Mouse (Mus musculus): ENCODE measurements around the gene Wee2.
A peak's percentile ranks its signal among the peaks of the same experiment; 100 is the strongest.

Wee2 gene

GRCm38 (mm10) chr6:40438936-40439335, at the start of gene Wee2:
Gene Wee2 (plus strand): TSS chr6:40439088.
- no peak for DNase-seq (ENCODE audit: low read depth)

DNA sequence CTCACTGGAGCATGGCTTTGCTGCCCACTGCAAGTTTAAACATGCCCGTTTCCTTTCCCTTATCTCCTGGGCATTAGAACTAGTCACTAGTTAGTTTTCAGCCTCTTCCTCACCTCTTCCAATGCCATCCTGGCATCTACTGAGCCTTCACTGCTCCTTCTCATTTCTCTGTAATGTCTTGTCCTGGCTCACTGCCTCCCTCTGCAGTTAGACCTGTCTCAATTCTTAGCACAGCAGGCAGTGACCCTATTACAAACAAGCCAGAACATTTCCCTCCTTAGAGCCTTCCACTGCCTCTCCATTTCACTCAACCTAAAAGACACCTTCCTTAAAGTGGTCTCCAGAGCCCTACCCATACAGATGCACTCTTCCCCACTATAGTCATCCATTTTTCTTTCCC, 47.9 kb upstream of the Wee2 start:
- no peak for DNase-seq (ENCODE audit: low read depth)

- peak; percentile 23 for DNase-seq (ENCODE audit: low read depth)
Observed at GRCm38 (mm10) chr6:40393213-40393612, 45.7 kb upstream of the Wee2 start.

GRCm38 (mm10) chr6:40402031-40402430, 36.9 kb upstream of the Wee2 start:
- no peak for DNase-seq (ENCODE audit: low read depth)

GRCm38 (mm10) chr6:40403640-40404285, 35.1 kb upstream of the Wee2 start:
- no peak for DNase-seq (ENCODE audit: low read depth)

- no peak for DNase-seq (ENCODE audit: low read depth)
Observed at GRCm38 (mm10) chr6:40411085-40411484, 27.8 kb upstream of the Wee2 start.

GRCm38 (mm10) chr6:40413046-40413445, 25.8 kb upstream of the Wee2 start:
- no peak for DNase-seq (ENCODE audit: low read depth)

DNA sequence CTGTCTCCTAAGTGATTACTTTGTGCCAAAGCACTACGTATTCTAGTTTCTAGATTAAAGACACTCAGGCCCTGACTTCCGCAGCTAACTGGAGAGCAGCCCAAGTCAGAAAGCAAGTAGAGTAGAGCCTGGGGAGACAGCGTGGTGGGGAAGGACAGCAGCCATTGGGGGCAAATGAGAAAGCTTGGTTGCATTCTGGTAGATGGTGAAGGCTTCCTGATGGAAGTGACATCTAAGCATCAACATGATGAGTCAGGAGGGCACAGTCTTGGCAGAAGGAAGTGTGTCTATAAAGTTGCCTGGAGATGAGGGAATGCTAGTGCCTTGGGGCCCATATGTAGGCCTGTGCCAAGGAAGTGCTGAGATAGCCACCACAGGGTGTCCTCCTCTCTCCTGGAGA, 25.3 kb upstream of the Wee2 start:
- no peak for DNase-seq (ENCODE audit: low read depth)

GRCm38 (mm10) chr6:40415799-40416198, 23.1 kb upstream of the Wee2 start:
- no peak for DNase-seq (ENCODE audit: low read depth)

- DNase-seq (ENCODE audit: low read depth) = no peak
Observed at GRCm38 (mm10) chr6:40418386-40418785, 20.5 kb upstream of the Wee2 start.

GRCm38 (mm10) chr6:40421099-40421498, 17.8 kb upstream of the Wee2 start:
- DNase-seq (ENCODE audit: low read depth) = no peak

DNA sequence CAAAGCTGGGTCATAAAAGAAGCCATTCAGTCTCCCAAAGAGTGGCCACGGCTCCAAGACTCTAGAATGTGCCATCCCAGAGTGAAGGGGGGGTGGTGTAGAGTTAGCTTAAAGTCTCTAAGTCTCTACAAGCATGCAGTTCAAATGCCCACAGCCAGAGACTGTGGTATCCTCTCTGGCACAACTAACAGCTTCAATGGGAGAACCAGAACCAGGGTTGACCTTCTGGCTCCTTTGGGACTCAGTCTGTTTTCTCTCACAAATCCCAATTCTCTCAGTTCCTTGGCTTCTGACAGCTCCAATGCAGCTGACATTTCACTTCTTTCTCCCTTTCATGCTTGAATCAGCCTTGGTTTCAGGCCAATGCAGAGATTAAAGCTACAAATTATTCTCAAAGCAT, 15.9 kb upstream of the Wee2 start:
- no peak for DNase-seq (ENCODE audit: low read depth)

GRCm38 (mm10) chr6:40423774-40424173, 15.1 kb upstream of the Wee2 start:
- no peak for DNase-seq (ENCODE audit: low read depth)

DNA sequence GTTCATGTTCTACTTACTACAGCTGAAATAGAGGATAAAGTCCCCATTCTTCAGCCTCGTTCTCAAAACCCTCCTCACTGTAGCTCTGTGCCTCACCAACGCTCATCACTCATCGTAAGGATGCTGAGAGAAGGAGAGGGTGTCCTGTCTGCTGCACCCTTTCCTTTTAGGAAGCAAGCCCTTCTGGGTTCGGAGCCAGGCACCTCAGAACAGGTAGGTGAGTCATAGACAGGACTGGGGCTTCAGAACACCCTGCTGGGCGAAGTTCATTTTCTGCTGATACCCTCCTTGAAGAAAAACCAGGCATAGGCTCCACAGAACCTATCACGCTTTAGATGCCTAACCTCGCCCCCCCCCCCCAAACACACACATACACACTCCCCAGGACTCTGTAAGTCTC, 11.4 kb upstream of the Wee2 start:
- no peak for DNase-seq (ENCODE audit: low read depth)

- no peak for DNase-seq (ENCODE audit: low read depth)
Observed at GRCm38 (mm10) chr6:40428696-40429095, 10.2 kb upstream of the Wee2 start.

- DNase-seq (ENCODE audit: low read depth) = no peak
Observed at GRCm38 (mm10) chr6:40429521-40429931, 9.4 kb upstream of the Wee2 start.

GRCm38 (mm10) chr6:40430251-40430650, 8.6 kb upstream of the Wee2 start:
- DNase-seq (ENCODE audit: low read depth) = no peak

DNA sequence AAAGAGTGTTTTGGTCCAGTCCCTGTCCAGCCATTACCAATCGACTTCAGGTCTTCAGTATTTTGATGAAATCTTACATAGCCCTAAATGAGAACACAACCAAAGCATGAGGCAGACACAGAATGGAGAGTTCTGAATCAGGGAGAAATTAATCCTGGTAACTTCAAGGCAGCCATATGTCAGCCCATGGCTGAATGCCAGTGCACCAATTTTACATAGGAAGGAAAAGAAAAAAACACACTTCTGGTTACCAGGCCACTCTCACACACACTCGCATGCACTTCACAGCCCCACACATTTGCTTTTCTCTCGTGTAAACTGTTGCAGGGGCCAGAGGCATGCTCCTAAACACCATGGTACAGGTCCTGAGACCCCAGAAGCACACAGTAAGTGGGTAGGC, 8.0 kb upstream of the Wee2 start:
- DNase-seq (ENCODE audit: low read depth) = no peak

- DNase-seq (ENCODE audit: low read depth) = no peak
Observed at GRCm38 (mm10) chr6:40431356-40431755, 7.5 kb upstream of the Wee2 start.

DNA sequence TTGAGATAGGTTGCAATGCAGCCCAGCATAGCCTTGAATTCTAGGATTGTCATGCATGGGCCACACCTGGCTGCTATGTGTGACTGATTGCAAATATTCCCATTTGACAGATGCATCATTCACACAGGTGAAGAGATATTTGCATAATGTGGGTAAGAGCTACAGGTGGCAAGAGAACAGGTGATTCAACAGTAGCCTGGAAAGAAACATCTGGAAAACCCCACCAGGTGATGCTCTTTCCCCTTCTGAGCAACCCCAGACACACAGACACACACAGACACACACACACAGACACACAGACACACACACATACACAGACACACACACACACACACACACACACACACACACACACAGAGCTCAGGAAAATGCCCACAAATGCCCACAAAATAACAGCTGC, 7.1 kb upstream of the Wee2 start:
- no peak for DNase-seq (ENCODE audit: low read depth)

- no peak for DNase-seq (ENCODE audit: low read depth)
Observed at GRCm38 (mm10) chr6:40432346-40433275, 6.3 kb upstream of the Wee2 start.

GRCm38 (mm10) chr6:40434697-40435096, 4.2 kb upstream of the Wee2 start:
- DNase-seq (ENCODE audit: low read depth) = no peak
